Mouse (Mus musculus) CD8-positive naive resting alpha-beta T cell, adult 2 months (primary cell): ENCODE measurements around the gene Atp5h.

Experiments used
- DNase-seq, 2 experiments: peaks; one replicate each; pipeline ENCODE4 v3.0.0; 2022; ENCODE audit warnings: low read depth in 2 of 2, low spot score in 2 of 2

The Atp5h gene

DNA sequence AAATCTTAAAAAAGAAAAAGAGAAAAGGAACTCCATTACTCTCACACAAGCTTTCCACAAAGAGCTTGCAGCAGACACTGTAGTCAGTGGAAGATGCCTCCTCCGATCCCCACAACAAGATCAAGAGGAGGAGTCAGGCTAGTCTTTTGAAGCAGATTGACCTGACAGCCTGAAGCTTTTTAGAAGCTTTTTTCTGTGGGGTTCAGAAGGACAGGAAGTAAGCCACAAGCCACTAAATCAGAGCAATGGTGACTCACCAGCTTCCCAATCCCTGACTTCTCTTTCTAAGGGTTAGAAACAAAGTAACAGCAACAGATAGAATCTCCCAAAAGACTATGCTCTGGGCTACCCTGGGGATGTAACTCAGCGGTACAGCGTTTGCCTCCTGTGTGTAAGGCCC, 19.6 kb upstream of the Atp5h start:
- DNase-seq, result no peak

- DNase-seq, result no peak
Observed at GRCm38 (mm10) chr11:115437571-115438122, 17.9 kb upstream of the Atp5h start.

DNA sequence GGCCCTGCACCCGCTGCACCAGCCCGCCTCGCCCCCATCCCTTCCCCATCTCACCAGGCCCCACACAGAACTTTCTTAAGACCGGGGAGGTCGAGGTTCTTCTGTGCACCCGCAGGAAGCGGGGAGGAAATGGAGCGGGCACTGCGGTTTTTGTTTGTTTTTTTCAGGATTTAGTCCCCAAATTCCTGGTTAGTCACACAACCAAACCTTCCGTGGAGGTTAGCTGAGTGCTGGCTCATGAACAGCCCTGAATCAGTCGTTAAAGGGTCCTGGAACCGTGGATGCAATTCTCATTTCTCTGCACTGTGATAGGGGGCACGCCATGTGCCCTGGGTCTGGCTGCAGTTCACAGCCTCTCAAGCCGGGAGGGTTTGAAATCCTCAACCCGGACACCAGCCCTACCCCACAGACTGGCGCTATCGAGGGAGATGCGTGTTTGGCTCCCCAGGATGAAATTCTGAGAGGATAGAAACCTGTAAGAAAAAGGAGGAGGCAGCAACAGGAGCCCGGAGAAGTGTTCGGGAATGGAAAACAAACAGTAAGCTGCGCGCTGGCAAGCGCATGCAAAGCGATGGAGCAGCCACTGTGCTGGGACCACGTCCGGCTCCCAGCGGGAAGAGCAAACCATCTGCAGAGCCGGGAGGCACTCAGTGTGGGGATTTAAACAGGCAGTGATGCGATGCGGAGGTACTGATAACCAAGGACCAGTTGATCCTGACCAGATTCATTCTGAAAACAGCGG, 16.0 kb upstream of the Atp5h start:
- no peak for DNase-seq

DNA sequence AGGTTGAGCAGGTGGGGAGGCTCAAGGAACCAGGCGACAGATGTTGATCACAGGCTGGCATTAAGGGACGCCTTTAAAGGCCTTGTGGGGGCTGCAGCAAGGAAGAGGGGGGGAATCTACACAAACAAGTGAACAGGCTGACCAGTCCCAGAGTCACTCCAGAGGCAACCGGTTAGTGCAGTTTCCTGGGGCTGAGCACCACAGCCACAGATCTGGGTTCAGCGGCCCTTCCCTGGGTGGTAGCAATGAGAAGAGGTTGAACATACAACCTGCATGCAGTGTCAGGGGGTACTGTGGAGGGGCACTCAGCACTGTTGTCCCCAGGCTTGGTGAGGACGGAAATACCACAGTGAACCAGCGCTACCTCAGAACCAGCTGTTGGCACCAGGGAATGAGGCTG, 13.6 kb upstream of the Atp5h start:
- no peak for DNase-seq

DNA sequence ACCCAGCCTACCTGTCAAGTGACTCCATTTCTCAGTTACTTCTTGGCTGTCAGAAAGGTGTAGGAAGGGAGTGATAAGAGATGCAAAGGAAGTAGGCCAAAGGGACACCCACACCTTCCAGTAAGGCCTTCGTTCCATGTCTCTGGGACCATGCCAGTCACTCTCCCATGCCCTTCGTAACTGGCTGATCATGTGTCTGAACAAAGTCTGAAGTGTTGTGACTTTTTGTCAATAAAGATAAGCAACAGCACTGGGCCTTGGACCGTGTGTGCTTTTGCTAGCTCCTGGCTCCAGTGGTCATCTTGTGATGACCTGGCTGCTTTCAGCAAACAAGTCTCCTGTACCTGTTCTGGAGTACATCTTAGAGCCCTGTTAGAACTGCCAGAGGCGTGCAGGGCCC, 13.1 kb upstream of the Atp5h start:
- DNase-seq, result no peak

GRCm38 (mm10) chr11:115430561-115430960, 10.8 kb upstream of the Atp5h start:
- DNase-seq, result no peak

DNA sequence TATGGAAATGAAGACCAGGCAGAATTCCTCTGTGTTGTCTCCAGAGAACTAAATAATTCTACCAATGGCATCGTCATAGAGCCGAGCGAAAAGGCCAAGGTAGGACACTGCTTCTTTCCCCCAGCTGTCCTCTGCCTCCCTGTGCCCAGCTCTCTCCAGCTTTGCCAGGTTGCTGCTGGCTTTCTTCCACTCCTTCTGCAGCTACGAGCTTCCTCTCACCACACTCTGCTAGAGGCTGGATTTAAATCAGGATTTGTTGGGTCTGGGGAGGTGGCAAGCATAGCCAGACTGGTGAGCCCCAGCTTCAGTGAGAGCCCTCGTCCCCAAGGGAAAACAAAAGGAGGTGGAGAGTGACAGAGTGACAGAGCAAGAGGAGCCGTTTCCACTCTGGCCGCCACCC, 9.5 kb upstream of the Atp5h start:
- no peak for DNase-seq

DNA sequence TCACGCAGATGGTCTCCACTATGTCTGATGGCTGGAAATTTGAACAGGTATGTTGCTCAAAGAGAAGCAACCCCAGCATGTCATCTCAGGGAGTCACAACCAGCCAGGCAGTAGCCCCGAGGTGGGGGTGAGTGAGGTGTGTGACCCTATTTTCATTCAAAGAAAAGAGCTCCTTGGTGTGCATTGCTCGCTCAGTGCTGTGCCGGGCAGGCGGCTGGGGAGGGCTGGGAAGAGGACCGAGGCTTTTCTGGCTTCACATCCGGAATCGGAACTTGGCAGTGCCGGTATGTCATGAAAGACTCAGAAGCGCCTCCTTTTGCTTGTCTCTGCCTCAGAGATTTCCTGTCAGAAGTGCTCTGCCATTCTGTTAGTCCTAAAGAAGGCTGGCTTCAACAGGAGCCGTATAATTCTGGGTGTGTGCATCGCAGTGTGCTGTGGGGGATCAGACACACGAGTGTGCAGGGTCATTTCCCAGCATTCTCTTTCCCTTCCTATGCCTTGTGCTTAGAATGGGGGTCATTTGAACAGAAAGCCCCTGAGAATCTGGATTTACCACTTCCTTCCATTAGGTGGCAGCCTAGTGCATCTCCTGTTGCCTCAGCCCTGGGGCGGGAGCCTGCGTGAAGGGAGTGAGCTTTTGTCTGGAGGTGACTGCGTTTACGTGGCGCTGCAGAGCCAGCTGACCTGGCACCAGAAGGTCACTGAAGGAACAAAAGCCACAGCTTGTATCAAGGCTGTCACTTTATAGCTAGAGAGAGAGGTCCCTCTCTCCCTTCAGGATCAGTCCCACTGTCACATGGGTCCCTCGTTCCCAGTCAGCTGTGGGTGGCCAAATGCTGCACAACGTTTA, 7.9 kb upstream of the Atp5h start:
- DNase-seq, result peak; percentile 74 to 79

- DNase-seq, result no peak
Observed at GRCm38 (mm10) chr11:115425671-115426070, 5.9 kb upstream of the Atp5h start.

DNA sequence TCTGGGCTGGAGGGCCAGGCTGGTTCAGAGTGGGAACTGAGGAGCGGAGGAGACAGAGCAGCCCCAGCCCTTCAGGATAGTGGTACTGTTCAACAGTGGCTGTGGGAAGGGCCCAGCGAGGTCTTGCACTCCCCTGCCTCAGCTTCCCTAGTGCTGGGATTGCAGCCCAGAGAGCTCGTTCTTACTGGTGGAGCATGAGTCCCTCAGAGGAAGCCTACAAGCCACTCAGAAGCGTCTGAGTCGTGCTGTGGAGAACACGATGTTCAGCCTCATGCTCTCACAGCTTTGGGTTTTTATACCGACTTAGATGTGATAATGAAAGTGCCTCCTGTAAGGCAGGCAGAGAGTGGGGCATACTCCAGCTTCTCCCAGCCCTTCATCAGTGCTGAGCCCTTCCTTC, 4.9 kb upstream of the Atp5h start:
- no peak for DNase-seq

- DNase-seq, result no peak
Observed at GRCm38 (mm10) chr11:115423091-115423490, 3.3 kb upstream of the Atp5h start.

- DNase-seq, result no peak
Observed at GRCm38 (mm10) chr11:115421972-115422371, 2.2 kb upstream of the Atp5h start.

DNA sequence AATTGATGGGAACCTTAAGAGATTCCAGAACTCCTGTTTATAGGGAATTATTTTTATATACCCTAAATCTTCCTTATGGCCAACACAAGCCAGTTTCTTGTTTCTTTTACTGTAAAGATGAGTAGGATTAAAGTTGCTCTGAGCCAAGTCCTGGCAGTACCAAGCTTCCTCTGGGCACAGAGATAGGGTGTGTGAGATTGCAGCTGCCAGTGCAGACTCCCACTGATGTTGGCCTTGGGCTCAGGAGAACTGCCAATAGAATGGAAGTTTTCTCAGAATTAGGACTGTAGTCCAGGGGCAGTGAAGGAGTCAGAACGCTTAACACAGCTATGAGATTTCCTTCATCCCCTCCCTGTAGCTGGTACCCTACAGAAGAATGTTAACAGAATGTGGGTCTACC, 1.6 kb upstream of the Atp5h start:
- DNase-seq, result no peak

- DNase-seq, result no peak
Observed at GRCm38 (mm10) chr11:115420336-115421190, 801 bp upstream of the Atp5h start.

- DNase-seq, result no peak
Observed at GRCm38 (mm10) chr11:115409556-115409955, 10.2 kb downstream of the Atp5h start.

- DNase-seq, result peak; percentile 39 to 58
Observed at GRCm38 (mm10) chr11:115408266-115408920, 11.4 kb downstream of the Atp5h start.

DNA sequence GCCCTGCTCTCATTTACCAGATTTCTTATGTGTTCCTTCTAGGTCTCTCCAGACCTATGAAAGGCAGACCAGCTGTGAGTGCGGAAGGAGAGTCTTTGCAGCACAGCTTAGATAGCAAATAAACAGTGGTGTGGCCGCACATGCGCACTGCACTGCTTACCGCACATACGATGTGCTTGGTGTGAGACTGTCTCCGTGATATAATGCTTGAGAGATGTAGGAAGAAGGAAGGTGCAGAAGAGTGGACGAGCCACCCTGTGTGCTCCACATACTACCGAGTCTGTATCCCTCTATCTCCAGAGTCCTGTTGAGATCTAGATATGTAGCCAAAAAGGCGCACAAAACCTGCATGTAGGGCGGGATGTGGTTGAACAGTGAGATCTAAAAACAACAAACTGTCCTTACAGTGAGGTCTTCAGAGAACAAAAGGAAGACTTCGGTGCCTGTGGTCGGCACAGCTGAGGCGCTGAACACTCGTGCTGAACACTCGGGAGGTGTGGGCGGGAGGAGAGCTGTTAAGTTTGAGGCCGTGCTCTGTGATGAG, 12.8 kb downstream of the Atp5h start:
- peak; percentile 65 to 80 for DNase-seq

DNA sequence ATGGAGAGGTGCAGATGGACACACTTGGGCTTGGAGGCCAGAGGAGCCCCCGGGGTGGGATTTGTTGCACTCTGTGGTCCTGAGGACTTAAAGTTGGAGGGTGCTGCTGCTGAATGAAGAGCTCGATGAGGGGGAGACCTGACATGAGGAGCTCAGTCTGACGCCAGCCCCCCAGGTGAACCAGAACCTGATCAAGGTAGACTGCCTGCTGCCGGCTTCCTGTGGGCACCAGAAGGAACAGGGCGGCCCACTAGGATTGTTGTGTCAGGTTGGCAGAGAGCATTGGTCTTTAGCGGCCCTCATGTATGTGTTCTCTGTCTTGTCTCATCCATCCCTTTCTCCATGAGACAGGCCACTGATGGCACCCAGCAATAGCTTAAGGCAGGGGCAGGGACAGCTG, 14.0 kb downstream of the Atp5h start:
- DNase-seq, result no peak

DNA sequence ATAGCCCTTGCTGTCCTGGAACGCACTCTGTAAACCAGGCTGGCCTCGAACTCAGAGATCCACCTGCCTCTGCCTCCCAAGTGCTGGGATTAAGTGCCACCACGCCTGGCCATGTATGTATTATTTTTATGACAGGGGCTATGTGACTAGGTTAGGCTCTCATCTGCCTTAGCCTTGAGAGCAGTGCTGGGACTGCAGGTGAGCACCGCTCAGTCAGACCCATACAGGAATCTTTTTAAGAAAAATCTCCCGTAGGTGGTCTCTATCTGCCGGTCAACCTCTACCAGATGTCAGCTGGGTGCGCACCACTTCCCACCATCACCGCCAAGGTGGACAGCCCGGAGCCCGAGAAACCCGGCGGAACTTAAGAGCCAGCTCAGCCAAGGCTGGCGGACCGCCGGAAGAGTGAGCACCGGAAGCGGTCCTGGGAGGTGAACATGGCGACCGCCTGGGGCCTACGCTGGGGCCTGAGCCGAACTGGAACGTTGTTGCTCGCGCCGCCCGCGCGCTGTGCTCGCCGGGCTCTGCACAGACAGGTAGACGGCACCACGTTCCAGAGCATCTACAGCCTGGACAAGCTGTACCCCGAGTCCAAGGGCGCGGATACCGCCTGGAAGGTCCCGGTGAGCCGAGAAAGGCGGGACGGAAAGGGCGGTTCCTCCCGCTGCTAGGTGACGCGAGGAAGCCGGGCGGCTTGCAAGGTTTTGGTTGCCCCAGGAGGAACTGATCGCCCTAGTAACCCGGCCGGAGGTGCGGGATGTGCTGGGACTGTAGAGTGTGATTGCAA, 16.2 kb downstream of the Atp5h start, which contains the start of gene Mrpl58:
Mrpl58 (plus strand) TSS at position 415 of the 787 bp plus-strand sequence.
- DNase-seq, result peak; percentile 70 to 79
